Mouse (Mus musculus) heart, postnatal 0 days (tissue): ENCODE measurements at regions not wholly inside any gene's neighbourhood (a gene's known extent, or its start where the extent isn't known, plus 50 kb on each side); places are given as distances from the start of the nearest gene placed in this dataset.

Experiments
- CTCF ChIP-seq: IDR thresholded peaks from 2 replicates; pipeline ENCODE4 v1.5.1; 2016; ENCODE audit warnings: antibody characterized with exemption, control low read depth, low read depth
- EP300 ChIP-seq: IDR thresholded peaks from 2 replicates; pipeline ENCODE4 v1.6.1; 2016; ENCODE audit warnings: antibody characterized with exemption, low read depth

- TF ChIP-seq CTCF = no peak
- no peak for TF ChIP-seq EP300
These were observed 405.0 kb downstream of the Gpat3 start for GRCm38 (mm10) chr5:101250474-101250873.
